Mouse (Mus musculus) frontal cortex, adult 2 months (tissue): ENCODE data around the gene Vmn1r85. TPM values are rescaled to one million over a fixed set of nuclear protein-coding genes. Genes with fewer than 3 reads are reported as not detected.
A peak's percentile ranks its signal among the peaks of the same experiment; 100 is the strongest.
"Not testable (repeated sequence)": the region's sequence is repeated elsewhere in the genome, so short reads cannot be mapped to it uniquely, and the experiment has no call there.

ENCODE experiments used
- DNase-seq, 2 experiments: peaks; one replicate each; pipeline ENCODE4 v3.0.0; 2022; ENCODE audit warnings: low spot score in 1 of 2; ENCODE audit errors: extremely low spot score in 1 of 2
- polyA plus RNA-seq: library from polyadenylated mRNA; depleted of rRNA; stranded (reverse); fragments of >200 nt; gene quantifications from 2 replicates; pipeline ENCODE4 v1.2.3, GENCODE M21; 2012; rRNA removed

Vmn1r85 gene
- 0.06 TPM in 1 of 2 replicates, not detected in the other for polyA plus RNA-seq

DNA sequence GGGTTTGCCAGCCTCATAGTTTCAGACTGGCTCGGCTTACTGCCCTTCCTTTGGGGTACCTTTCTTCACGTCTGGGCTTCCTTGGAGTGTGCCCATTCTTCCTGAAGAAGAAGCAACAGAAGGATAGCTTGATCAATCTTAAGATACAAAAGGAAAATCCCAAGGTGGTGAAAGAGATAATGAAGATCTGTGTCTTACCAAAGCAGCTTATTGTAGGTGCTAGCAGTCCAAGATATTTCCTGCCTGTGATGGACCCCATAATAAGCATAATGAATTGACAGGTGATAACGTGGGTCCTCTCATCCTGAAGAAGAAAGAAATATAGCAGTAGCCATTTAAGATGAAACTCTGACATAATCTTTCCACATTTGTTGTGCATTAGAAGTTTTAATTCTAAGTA is at the start of gene Vmn1r85:
Gene Vmn1r85 (minus strand): TSS at position 101 of the 400 bp plus-strand sequence.
- no peak for DNase-seq

DNA sequence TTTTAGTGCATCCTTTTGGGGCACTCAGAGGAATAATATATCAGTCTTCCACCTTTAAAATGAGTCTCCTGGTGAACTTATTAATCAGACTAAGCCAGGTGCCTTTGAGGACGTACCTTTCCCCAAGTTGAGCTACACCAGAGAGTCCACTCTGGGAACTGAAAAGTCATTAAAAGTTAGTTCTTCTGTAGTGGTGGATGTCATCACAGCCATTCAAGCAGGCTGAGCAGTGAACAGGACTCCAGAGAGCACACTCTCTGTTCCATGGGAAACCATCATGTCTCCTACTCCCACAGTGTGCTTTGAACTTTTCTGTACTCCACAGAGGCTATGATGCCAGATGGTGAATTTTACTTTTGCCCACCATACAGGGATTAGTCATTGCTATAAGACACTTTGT is 45.1 kb upstream of the Vmn1r85 start, which contains the start of gene Vmn1r87:
Gene Vmn1r87 (minus strand): TSS at position 101 of the 400 bp plus-strand sequence.
- no peak for DNase-seq

DNA sequence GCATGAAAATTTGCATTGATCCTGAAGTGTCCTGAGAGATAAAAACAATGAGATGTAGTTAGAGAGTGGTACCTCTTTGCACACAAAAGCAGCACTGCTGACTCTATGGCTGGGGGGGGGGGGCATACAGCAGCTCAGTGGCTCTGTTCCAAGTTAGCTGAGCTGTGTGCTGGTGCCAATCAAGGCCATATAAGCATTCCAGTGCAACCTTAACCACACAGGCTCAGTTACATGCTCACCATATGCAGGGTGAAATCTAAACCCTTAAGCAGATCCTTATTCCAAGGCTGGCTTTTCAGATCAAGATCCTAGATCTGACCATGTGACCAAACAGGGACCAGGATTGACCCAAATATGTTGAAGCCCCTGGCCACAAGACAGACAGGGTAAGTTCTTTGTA is 42.4 kb upstream of the Vmn1r85 start:
- no peak for DNase-seq

DNA sequence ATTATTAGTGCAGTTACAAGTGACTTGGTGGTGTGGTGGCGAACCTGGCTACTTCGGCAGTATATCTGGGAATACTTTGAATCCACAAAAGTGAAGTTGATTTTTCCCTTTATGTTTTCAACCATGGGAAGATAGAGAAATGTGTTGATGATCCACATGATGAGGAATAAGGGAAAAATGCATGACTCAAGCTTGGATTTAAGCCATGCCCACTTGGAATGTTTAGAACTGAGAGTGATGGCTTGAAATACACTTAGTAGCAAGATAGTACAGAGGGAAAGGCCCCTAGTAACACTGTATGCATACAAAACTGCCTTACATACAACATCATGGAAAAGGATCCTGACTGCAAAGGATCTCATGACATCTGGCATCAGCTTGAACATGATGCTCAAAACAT is 36.9 kb upstream of the Vmn1r85 start:
- no peak for DNase-seq

DNA sequence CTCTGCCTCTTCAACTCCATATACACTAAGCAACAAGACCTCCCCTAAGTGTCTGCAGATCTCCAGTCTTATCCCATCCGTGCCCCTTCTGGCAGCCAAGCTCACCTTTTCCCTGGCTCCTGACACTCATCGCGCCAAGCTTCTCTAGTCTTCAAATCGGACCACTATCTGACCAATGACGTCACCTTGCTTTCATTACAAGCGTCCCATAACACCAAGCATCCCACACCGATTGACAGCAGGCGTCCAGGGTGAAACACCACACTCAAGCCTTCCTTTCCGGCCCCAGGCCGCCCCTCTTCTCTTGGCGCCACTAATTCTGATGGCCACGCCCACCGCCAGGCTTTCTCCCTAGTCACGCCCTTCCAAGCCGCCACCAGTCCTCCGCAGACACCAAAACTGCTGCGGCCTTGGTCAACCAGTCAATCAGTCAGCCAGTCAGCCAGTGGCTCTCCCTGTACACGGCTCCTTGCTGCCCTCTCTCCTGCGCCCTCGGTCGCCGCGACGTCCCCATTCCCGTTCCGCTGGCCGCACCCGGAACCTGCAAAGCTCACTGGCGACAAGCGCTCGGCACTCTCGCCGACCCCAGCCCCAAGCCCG is 28.7 kb upstream of the Vmn1r85 start:
- DNase-seq = not testable (repeated sequence)

DNA sequence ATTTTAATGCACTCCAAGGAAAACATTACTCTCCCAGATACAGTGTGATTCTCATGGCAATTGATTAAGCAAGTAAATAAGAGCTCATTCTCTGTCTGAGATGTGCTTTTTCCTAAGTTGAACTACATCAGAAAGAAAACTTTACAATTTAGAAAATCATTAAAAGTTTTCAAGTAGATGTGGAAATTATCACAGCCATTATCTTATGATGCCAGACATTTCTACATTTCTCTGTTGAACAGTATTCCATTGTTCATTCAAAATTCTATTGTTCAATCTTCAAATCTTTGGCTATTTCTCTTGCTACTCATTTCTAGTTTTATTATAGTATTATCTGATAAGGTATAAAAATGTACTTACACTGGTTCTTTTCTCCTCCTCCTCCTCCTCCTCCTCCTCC is 24.8 kb upstream of the Vmn1r85 start, which contains the start of gene Vmn1r86:
Gene Vmn1r86 (minus strand): TSS at position 101 of the 400 bp plus-strand sequence.
- DNase-seq = no peak

DNA sequence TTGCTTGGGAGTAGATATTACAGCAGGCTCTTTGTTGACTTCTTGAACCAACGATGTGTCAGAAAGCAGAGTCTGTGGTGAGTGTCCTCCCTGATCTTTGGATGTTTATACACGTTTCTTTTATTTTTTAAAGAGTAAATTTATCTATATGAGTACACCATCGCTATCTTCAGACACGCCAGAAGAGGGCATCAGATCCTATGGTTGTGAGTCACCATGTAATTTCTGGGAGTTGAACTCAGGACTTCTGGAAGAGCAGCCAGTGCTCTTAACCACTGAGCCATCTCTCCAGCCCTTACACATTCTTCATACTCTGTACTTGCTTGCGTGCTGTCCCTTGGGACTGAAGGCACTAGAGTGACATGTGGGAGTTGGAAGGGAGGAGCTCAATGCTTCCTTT is 22.7 kb downstream of the Vmn1r85 start:
- no peak for DNase-seq

DNA sequence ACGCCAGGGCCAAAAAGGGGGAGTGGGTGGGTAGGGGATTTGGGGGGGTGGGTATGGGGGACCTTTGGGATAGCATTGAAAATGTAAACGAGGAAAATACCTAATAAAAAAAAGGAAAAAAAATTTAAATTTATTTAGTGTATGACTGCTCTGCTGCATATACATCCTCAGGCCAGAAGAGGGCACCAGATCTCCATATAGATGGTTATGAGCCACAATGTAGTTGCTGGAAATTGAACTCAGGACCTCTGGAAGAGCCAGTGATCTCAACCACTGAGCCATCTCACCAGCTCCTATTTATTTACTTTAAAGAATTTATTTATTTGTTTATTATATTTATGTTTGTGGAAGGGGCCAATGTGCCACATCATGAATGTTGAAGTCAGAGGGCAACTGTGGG is 31.6 kb downstream of the Vmn1r85 start:
- DNase-seq = not testable (repeated sequence)

DNA sequence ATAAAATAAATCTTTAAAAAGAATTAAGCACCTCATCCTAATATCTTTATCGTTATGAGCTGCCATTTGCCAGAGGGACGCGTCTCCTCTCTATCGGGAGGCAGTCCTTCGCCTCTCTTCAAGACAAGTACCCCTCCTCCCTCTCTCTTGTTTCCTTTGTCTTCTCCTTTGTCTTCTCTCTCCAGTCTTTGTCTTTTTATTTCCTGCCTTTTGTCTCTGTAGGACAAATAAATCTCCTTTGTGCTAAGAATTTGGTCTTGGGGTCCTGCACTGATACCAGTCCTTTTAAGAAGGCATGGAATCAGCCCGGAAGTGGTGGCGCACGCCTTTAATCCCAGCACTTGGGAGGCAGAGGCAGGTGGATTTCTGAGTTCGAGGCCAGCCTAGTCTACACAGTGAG is 35.4 kb downstream of the Vmn1r85 start:
- no peak for DNase-seq

DNA sequence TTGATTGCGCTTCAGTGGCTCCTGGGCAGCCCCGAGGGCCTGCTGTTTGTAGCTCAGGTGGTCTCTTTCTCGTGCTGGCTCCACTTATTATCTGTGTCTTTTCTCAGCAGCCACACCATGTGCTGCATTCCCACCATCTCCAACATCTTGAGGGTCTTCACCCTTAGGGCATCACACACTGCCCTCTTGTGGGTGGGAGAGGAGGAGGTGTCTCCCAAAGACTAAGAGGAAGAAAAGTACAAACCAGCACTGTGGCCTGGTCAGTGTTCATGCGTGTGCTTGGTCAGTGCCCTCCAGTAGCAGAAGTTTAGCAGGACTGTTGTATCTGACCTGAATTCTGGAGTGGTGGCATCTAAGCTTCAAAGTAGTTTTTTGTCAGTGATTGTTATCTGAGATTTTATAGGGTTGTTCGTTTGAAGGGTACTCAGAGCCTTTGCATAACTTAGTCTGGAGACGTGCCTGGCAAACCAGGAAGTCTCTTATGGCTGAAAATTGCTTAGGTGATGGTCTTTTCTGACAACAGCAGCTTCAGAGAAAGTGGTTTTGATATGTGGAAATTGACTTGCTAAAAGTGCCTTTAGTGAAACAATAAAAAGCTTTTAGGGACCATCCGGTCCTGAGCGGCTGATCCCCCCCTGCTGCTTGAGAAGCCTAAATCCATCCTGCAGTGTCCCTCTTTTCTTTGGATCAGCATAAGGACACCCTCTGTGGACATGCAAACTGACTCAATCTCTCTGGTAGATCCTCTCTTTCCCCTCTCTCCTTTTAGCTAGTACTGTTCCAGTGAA is 37.9 kb downstream of the Vmn1r85 start:
- DNase-seq = no peak

DNA sequence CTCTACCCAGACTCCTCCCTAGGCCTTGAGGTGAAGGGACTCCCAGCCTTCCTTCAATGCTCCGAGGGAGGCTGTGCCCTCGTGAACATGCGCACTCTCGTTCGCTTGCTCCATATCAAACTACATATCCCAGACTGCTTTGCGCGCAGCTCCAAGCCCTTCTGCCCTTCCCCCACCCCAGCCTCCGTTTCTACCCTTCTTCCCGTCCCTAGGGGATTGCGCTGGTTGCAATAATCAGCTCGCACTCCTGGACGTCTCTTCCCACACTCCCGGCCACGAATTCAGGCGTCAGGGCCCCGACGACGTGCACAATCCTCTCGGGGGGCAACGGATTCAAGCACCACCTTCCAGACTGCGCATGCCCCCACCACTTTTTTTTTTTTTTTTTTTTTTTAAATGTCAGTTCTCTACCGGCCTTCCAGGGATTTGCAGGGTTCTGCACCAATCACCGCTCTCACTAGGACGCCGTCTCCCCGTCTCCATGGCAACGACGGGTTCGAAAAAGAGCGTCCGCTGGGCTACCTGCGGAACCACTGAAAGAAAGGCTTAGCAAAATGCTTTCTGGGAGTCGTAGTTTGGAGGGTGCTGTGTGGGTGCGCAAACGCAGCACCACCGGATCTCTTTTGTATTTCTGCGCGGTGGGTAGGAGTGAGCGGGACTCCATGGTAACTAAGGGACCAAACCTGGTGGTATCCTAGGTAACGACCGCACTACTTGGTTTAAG is 40.5 kb downstream of the Vmn1r85 start, which contains the start of gene Mzf1:
Gene Mzf1 (minus strand): TSS at position 478 of the 724 bp plus-strand sequence.
- DNase-seq = peak; percentile 97

DNA sequence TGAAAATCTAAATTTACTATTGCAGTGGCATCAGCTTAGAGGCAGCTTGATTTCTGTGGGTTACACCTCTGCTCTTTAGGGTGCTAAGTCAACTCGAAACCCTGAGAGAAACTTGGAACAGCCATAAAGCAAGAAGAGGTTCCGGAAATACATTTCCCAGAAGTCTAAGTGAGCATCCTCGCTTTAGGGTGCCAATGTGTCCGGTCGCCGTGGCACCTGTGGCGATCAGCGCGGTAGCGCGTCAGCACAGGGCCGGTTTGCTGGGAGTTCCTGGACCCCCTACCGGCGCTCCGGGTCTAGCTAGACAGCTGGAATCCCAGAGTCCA is 41.0 kb downstream of the Vmn1r85 start:
- no peak for DNase-seq

DNA sequence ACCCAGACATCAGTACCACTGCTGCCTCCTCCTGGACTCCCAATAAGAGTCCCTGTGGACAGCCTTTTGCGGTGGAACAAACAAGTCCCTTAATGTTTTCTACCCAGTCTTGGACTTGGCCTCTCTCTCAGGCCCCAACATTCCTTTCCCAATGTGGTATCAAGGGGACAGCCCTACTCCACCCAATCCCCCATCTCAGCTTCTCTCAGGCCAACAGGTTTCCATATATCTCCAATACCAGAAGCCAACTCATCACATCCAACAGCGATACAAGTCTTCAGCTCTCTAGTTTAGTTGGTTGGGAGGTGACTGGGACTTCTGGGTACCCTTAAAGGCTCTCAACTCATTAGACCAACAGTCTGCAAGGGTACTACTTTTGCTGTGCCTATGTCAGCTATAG is 41.5 kb downstream of the Vmn1r85 start:
- DNase-seq = no peak

DNA sequence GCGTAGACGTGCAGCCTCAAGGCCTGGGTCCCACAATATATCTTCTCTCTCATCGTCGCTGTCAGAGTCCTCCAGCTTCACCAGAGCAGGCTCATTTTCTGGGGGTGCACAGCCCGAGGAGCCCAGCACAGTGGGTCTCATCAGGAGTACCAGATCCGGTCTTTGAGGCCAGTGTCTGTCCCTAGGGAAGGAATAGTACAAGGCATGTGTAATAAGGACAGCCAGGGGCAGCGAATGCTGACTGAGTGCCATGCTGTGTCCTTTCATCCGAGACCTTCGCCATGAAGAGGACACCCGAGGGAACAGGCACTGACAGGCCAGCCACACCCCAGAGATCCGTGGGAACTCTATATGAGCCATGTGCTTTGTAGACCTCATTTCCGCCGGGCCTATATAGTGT is 42.0 kb downstream of the Vmn1r85 start:
- no peak for DNase-seq

DNA sequence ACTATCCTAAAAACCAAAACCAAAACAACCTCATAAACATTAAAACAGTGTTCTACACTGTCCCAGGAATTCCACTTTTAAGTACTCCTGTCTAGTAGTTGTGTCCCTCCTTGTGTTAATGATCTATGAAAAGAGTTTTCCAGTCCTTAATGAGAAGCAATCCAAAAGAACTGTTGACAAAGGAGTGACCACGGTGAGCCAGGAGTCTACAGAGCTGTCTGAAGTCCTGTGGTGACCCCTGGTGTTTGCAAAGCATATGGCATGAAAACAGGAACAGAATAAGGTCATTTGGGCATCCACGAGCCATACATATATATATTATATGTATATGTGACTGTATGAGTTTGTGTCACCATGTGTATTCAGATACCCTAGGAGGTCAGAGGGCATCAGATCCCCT is 48.9 kb downstream of the Vmn1r85 start:
- DNase-seq = peak in 1 of 2 experiments; percentile 7

DNA sequence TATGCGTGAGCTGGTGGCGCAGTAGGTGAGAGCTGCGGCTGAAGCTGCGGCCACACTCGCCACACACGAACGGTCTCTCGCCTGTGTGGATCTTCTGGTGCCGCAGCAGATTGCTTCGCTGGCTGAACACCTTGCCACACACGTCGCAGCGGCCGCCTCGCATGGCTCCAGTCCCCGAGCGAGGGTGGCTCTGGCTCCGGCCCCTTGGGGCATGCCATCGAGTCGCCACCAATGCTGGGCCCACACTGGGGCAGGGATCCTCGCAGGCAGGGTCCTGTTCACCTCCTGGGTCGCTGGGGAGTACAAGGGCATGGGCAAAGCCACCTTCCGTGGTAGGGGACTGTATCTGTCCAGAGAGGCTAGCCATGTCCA is 50.7 kb downstream of the Vmn1r85 start:
- no peak for DNase-seq

DNA sequence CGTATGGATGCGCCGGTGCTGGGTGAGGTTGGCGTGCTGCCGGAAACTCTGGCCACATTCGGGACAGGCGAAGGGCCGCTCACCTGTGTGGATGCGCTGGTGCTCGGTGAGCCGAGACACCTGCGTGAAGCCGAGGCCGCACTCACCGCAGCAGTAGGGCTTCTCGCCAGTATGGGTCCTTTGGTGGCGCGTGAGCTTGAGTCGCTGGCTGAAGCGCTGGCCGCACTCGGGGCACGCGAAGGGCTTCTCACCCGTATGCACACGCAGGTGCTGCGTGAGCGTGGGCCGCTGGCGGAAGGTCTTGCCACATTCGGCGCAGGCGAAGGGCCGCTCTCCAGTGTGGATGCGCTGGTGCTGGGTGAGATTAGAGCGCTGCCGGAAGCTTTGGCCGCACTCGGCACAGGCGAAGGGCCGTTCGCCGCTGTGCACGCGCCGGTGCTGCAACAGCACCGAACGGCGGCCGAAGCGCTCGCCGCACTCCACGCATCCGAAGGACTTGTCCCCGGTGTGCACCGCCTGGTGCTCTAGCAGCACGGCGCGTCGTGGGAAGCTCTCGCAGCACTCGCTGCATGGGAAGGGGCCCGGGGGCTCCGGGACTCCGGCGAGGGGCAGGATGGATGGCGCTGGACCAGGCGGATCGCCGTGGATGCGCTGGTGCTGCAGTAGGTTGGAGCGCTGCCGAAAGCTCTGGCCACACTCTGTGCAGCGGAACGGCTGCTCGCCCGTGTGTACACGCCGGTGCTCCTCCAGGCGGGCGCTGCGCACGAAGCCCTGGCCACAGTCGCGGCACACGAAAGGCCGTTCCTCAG is 51.3 kb downstream of the Vmn1r85 start:
- no peak for DNase-seq

DNA sequence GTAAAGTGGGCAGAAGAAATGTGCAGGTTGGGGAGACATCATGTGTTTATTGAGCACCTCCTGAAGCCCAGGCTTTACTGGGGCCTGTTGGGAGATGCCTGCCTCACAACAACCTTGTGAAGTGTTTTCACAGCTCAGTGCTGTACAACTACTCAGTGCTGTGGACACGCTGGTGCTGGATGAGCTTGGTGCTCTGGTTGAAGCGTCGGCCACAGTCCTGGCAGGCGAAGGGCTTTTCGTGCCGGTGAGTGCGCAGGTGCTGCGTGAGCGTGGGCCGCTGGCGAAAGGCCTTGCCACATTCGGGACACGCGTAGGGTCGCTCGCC is 51.9 kb downstream of the Vmn1r85 start:
- no peak for DNase-seq

DNA sequence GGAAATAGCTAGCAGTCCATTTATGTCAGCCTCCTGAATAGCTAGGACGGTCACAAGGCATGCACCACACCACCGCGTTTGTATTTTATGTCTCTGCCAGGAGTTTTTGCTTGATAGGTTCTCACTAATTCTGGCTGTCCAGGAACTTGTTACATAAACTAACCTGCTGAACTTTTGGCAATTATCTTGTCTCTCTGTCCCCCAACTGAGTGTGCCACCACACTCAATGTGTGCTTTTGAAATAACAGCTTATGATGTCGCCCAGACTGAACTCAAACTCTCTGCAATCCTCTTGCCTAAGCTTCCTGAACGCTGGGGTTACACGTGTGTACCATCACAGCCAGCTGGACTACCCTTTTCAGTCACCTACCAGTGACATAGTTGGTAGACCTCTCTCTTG is 52.5 kb downstream of the Vmn1r85 start:
- no peak for DNase-seq

DNA sequence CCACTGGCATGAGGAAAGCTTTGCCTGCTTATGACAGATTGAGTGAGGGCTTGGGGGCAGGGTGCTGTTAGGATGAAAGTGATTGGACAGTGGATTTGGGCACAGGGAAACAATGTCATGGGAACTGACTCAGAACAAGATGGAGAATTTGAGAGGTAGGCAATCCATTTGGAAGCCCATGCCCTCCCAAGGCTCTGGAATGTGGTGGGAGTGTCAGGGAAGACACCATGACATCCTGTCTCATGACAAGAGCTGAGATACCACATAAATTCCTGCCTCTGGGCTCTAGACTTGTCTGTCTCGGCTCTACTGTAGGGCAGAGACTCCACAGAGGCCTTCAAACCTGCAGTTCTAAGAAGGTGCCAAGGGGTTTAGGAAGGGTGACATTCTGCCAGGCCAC is 53.7 kb downstream of the Vmn1r85 start:
- no peak for DNase-seq

DNA sequence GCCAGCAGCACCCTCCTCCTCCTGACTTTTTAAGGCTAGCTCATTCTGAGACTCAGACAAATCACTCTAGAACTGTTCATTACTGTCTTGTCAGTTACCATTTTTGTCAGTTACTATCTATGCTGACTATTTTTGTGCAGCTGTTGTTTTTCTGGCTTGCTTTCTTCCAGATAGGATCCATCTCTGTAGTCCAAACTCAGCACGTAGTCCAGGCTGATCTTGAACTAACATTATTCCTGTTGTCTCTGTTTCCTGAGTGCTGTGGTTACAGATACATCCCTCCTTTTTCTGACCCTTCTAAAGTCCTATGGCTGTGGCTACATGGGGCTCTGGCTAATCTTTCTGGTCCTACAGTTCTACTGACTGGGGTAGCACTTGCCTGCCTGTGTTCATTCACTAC is 55.8 kb downstream of the Vmn1r85 start:
- DNase-seq = no peak
